Mouse (Mus musculus) urinary bladder, adult 18-20 months (tissue): ENCODE results near the gene Clcf1.

ENCODE experiments used
- DNase-seq, 2 experiments: peaks; one replicate each; pipeline ENCODE4 v3.0.0; 2022; ENCODE audit warnings: low spot score in 2 of 2, mixed read lengths in 2 of 2

Clcf1 gene

DNA sequence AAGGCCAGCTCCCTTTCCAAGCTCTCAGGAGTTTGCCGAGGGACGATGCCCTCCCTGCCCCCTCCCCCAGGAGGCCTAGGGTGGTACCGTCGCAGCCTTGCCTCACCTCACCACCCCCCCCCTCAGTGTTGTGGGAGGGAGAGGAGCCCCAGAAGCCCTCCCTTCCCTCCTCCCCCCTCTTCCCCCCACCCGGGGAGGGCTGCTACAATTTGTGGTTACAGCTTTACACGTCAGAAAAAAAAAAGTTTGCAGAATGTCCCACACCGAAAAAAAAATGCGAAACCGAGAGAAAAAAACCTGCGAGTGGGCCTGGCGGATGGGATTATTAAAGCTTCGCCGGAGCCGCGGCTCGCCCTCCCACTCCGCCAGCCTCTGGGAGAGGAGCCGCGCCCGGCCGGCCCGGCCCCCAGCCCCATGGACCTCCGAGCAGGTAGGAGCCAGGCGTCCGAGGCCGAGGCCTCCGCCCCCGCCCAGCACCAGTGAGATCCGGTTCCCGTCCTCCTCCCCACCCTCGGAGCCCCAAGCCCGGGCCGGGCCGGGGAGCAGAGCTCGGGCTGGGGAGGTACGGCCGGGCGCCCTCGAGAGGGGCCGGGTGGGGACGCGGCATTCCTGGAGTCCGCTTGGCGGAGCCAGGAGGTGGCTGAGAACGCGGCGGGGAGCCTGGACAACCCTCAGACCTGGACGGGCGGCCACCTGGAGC, at the start of gene Clcf1, which contains the start of gene AC109138.7:
Gene Clcf1 (plus strand): TSS at position 168 of the 700 bp plus-strand sequence.
Gene AC109138.7 (plus strand): TSS at position 287 of the 700 bp plus-strand sequence.
- DNase-seq, result peak in 1 of 2 experiments; percentile 50

- DNase-seq, result no peak
Observed at GRCm38 (mm10) chr19:4164721-4165120, 49.3 kb upstream of the Clcf1 start.

GRCm38 (mm10) chr19:4166678-4167476, 47.2 kb upstream of the Clcf1 start:
- DNase-seq, result no peak

- DNase-seq, result peak; percentile 98 to 99
Observed at GRCm38 (mm10) chr19:4169378-4169784, 44.7 kb upstream of the Clcf1 start.

GRCm38 (mm10) chr19:4169810-4170209, 44.2 kb upstream of the Clcf1 start:
- DNase-seq, result no peak

GRCm38 (mm10) chr19:4170723-4171392, 43.2 kb upstream of the Clcf1 start:
- DNase-seq, result no peak

DNA sequence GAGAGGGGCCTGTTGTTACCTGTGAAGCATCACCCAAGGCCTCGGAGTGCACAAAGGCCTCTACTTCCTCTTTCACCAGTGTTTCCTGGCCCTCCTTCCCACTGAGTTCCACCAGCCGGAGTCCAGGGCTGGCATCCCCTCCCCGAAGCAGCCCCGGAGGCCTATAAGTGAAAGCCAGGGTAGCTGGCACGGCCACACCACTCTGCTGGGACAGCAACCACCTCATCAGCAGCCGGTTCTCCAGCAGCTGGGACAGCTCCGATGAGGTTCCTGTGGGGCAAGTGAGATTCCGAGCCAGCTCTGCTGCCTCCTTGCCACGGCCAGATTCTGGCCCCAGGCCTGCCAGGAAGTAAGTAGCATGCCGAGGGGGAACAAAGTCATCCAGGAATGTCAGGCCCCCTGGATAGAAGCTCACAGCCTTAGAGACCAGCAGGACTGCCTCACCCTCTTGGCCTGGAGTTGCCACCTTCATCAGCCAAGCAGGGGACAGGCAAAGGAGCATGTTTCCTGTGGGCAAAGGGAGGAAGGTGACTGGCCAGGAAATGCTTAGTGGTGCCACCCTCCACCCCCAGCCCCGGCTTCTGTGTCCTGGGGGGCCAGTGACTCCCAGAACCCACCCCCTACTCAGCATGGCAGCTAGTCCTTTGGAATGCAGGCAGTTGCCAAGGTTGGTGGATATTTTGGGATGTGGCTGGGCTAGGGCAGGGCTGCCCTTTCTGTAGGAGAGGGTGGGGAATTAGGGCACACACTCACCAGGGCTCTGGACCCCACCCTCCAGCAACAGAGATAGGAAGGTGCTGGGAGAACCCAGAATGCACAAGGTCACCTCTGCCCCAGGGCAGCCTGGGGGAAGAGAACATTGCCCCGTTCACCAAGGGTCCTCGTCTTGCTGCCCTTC, 42.4 kb upstream of the Clcf1 start:
- no peak for DNase-seq

GRCm38 (mm10) chr19:4172925-4173324, 41.1 kb upstream of the Clcf1 start:
- no peak for DNase-seq

- DNase-seq, result no peak
Observed at GRCm38 (mm10) chr19:4175368-4175947, 38.6 kb upstream of the Clcf1 start, which contains the start of gene Carns1. Gene Carns1, minus strand, starts transcription at chr19:4175479.

GRCm38 (mm10) chr19:4180411-4180810, 33.6 kb upstream of the Clcf1 start:
- no peak for DNase-seq

- DNase-seq, result no peak
Observed at GRCm38 (mm10) chr19:4181892-4182291, 32.1 kb upstream of the Clcf1 start.

- no peak for DNase-seq
Observed at GRCm38 (mm10) chr19:4183689-4184088, 30.3 kb upstream of the Clcf1 start.

- no peak for DNase-seq
Observed at GRCm38 (mm10) chr19:4184976-4185975, 28.8 kb upstream of the Clcf1 start.

DNA sequence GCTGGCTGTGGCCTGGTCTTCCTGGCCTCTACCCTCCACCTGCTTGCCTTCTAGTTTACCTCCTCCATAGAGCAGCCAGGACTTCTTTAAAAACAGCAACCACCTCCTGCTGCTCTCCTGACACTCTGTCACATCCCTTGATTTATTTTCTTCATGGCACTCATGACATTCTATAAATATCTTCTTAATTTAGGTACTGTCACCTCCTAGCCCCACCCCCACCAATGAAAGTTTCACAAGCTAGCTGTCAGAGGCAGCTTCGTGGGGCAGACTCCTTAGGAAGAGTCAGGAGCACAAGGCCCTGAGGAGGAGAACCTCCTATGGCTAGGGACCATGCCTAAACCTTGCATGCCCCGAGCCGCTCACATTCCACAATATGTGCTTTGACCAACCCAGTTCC, 26.7 kb upstream of the Clcf1 start:
- DNase-seq, result no peak

- DNase-seq, result no peak
Observed at GRCm38 (mm10) chr19:4189051-4189620, 24.9 kb upstream of the Clcf1 start.

- DNase-seq, result no peak
Observed at GRCm38 (mm10) chr19:4190831-4191334, 23.2 kb upstream of the Clcf1 start, which contains the start of gene Tbc1d10c. Gene Tbc1d10c, minus strand, starts transcription at chr19:4191284.

DNA sequence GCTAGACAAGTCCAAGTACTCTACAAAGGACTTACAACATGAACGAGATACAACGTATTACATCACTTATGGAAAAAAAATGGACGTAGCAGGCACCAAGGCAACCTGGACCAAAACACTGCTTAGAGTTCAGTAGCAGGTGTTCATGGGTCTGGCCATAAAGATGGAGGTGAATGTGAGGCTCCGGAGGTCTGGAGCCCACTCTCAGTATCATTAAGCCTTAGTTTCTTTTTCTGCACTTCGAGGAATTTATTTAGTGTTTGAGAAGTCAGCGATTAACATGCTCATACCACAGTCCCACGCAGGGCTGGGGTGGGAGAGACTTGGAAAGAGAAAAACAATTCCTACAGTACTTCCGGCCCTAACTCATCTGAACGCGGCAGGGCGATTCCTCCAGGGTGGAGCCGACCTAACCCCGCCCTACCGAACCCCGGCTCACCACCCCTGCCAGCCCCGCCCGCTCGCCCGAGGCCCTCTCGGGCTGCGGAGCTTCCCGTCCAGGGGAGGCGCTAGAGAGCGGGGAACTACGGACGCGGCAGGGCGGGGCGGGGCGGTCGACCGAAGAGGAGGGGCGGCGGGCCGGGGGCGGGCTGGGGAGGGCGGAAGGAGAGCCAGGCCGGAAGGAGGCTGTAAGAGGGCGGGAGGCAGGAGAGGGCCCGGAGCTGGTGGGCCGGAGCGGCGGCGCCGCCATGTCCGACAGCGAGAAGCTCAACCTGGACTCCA, 22.3 kb upstream of the Clcf1 start, which contains the start of gene Ppp1ca:
Gene Ppp1ca (plus strand): TSS at position 538 of the 723 bp plus-strand sequence.
- peak; percentile 90 to 93 for DNase-seq
